Mouse (Mus musculus): ENCODE measurements at regions not wholly inside any gene's neighbourhood (a gene's known extent, or its start where the extent isn't known, plus 50 kb on each side); places are given as distances from the start of the nearest gene placed in this dataset.

- peak; percentile 49 for DNase-seq (ENCODE audit: low spot score)
These were observed 375.5 kb downstream of the Nuf2 start for GRCm38 (mm10) chr1:169155484-169156459.

GRCm38 (mm10) chr1:169142216-169142615, 389.0 kb downstream of the Nuf2 start:
- DNase-seq (ENCODE audit: low spot score): no peak

- DNase-seq (ENCODE audit: low spot score): no peak
These were observed 391.2 kb downstream of the Nuf2 start for GRCm38 (mm10) chr1:169140056-169140455.

GRCm38 (mm10) chr1:169139507-169139906, 391.8 kb downstream of the Nuf2 start:
- DNase-seq (ENCODE audit: low spot score): no peak

GRCm38 (mm10) chr1:169139184-169139486, 392.1 kb downstream of the Nuf2 start:
- DNase-seq (ENCODE audit: low spot score): no peak

- DNase-seq (ENCODE audit: low spot score): no peak
These were observed 392.7 kb downstream of the Nuf2 start for GRCm38 (mm10) chr1:169138404-169139183.

GRCm38 (mm10) chr1:169135542-169135941, 395.7 kb downstream of the Nuf2 start:
- DNase-seq (ENCODE audit: low spot score): no peak

GRCm38 (mm10) chr1:169103669-169104068, 427.6 kb downstream of the Nuf2 start:
- DNase-seq (ENCODE audit: low spot score): no peak

GRCm38 (mm10) chr1:169103113-169103512, 428.2 kb downstream of the Nuf2 start:
- DNase-seq (ENCODE audit: low spot score): no peak

- no peak for DNase-seq (ENCODE audit: low spot score)
These were observed 432.0 kb downstream of the Nuf2 start for GRCm38 (mm10) chr1:169099221-169099620.

GRCm38 (mm10) chr1:169096737-169097136, 434.5 kb downstream of the Nuf2 start:
- no peak for DNase-seq (ENCODE audit: low spot score)

GRCm38 (mm10) chr1:169093602-169094354, 437.5 kb downstream of the Nuf2 start:
- no peak for DNase-seq (ENCODE audit: low spot score)

GRCm38 (mm10) chr1:169086032-169086431, 445.2 kb downstream of the Nuf2 start:
- no peak for DNase-seq (ENCODE audit: low spot score)

GRCm38 (mm10) chr1:169080686-169081085, 450.6 kb downstream of the Nuf2 start:
- no peak for DNase-seq (ENCODE audit: low spot score)

- no peak for DNase-seq (ENCODE audit: low spot score)
These were observed 454.0 kb downstream of the Nuf2 start for GRCm38 (mm10) chr1:169077228-169077627.

- DNase-seq (ENCODE audit: low spot score): no peak
These were observed 455.3 kb downstream of the Nuf2 start for GRCm38 (mm10) chr1:169076006-169076405.

GRCm38 (mm10) chr1:169071366-169071765, 459.9 kb downstream of the Nuf2 start:
- no peak for DNase-seq (ENCODE audit: low spot score)

GRCm38 (mm10) chr1:169069647-169070046, 461.6 kb downstream of the Nuf2 start:
- DNase-seq (ENCODE audit: low spot score): no peak

GRCm38 (mm10) chr1:169066795-169067194, 464.5 kb downstream of the Nuf2 start:
- DNase-seq (ENCODE audit: low spot score): no peak

GRCm38 (mm10) chr1:169060627-169061026, 470.6 kb downstream of the Nuf2 start:
- DNase-seq (ENCODE audit: low spot score): peak; percentile 11

GRCm38 (mm10) chr1:169060145-169060544, 471.1 kb downstream of the Nuf2 start:
- no peak for DNase-seq (ENCODE audit: low spot score)

- no peak for DNase-seq (ENCODE audit: low spot score)
These were observed 479.4 kb downstream of the Nuf2 start for GRCm38 (mm10) chr1:169051863-169052257.
